Mouse (Mus musculus): ENCODE measurements at regions not wholly inside any gene's neighbourhood (a gene's known extent, or its start where the extent isn't known, plus 50 kb on each side); places are given as distances from the start of the nearest gene placed in this dataset.

GRCm38 (mm10) chr17:47221068-47221796, 147.5 kb upstream of the Mrps10 start:
- no peak overlapping the region for H3K4me3 ChIP-seq (ENCODE audit: low read length)
- H3K27ac ChIP-seq = no peak overlapping the region
- H3K36me3 ChIP-seq (ENCODE audit: insufficient read depth, low read length) = no peaks in the 10 kb centered on the region
- WGBS = 96% methylated on average over 14 of the region's 14 CpGs
- no peaks in the 10 kb centered on the region for H3K4me1 ChIP-seq (ENCODE audit: insufficient read depth, low read length)
- no peak for ATAC-seq
- H3K9ac ChIP-seq (replicated peaks; ENCODE audit: low read length) = no peak overlapping the region
- no peaks in the 10 kb centered on the region for H3K27me3 ChIP-seq (ENCODE audit: insufficient read depth, low read length)
- H3K4me2 ChIP-seq (ENCODE audit: low read depth, low read length) = no peak overlapping the region
- no peaks in the 10 kb centered on the region for H3K9me3 ChIP-seq (ENCODE audit: low read length)
- TF ChIP-seq CTCF (IDR thresholded peaks at IDR 0.05; ENCODE audit: low read depth) = no peak
- no peak for DNase-seq (ENCODE audit: low spot score)

- no peak overlapping the region for H3K9ac ChIP-seq (replicated peaks; ENCODE audit: low read length)
- no peak for ATAC-seq
Measured at GRCm38 (mm10) chr17:47219846-47220245, 148.8 kb upstream of the Mrps10 start.

GRCm38 (mm10) chr17:47216490-47216889, 152.2 kb upstream of the Mrps10 start:
- no peak for TF ChIP-seq CTCF (IDR thresholded peaks at IDR 0.05; ENCODE audit: low read depth)
- Histone ChIP-seq H3K9me3 (ENCODE audit: low read length) (no peaks in the 10 kb centered on the region), H3K9ac (replicated peaks; ENCODE audit: low read length) (no peak overlapping the region), H3K27me3 (ENCODE audit: insufficient read depth, low read length) (no peaks in the 10 kb centered on the region), H3K4me3 (ENCODE audit: low read length) (no peak overlapping the region), H3K4me2 (ENCODE audit: low read depth, low read length) (no peak overlapping the region), H3K4me1 (ENCODE audit: insufficient read depth, low read length) (no peaks in the 10 kb centered on the region), H3K36me3 (ENCODE audit: insufficient read depth, low read length) (no peaks in the 10 kb centered on the region), H3K27ac (no peak overlapping the region)
- WGBS = 97% methylated on average over 3 of the region's 3 CpGs
- ATAC-seq (no peak), DNase-seq (ENCODE audit: low spot score) (no peak)

More at GRCm38 (mm10) chr17:47219846-47220245, 148.8 kb upstream of the Mrps10 start:
- Histone ChIP-seq H3K9me3 (ENCODE audit: low read length) (no peaks in the 10 kb centered on the region), H3K4me2 (ENCODE audit: low read depth, low read length) (no peak overlapping the region), H3K36me3 (ENCODE audit: insufficient read depth, low read length) (no peaks in the 10 kb centered on the region), H3K4me3 (ENCODE audit: low read length) (no peak overlapping the region), H3K27ac (no peak overlapping the region), H3K4me1 (ENCODE audit: insufficient read depth, low read length) (no peaks in the 10 kb centered on the region), H3K27me3 (ENCODE audit: insufficient read depth, low read length) (no peaks in the 10 kb centered on the region)
- no peak for TF ChIP-seq CTCF (IDR thresholded peaks at IDR 0.05; ENCODE audit: low read depth)
- WGBS = 88% methylated on average over 2 of the region's 2 CpGs
- no peak for DNase-seq (ENCODE audit: low spot score)

- WGBS = 94% methylated on average over 2 of the region's 2 CpGs
- Histone ChIP-seq H3K9me3 (ENCODE audit: low read length) (no peaks in the 10 kb centered on the region), H3K4me1 (ENCODE audit: insufficient read depth, low read length) (no peaks in the 10 kb centered on the region), H3K4me2 (ENCODE audit: low read depth, low read length) (no peak overlapping the region), H3K36me3 (ENCODE audit: insufficient read depth, low read length) (no peaks in the 10 kb centered on the region), H3K27me3 (ENCODE audit: insufficient read depth, low read length) (no peaks in the 10 kb centered on the region), H3K9ac (replicated peaks; ENCODE audit: low read length) (no peak overlapping the region), H3K27ac (no peak overlapping the region), H3K4me3 (ENCODE audit: low read length) (no peak overlapping the region)
- no peak for TF ChIP-seq CTCF (IDR thresholded peaks at IDR 0.05; ENCODE audit: low read depth)
- DNase-seq (ENCODE audit: low spot score) (no peak), ATAC-seq (no peak)
Measured at GRCm38 (mm10) chr17:47215841-47216240, 152.8 kb upstream of the Mrps10 start.

- Histone ChIP-seq H3K27me3 (ENCODE audit: insufficient read depth, low read length) (no peaks in the 10 kb centered on the region), H3K4me1 (ENCODE audit: insufficient read depth, low read length) (no peaks in the 10 kb centered on the region), H3K27ac (no peak overlapping the region), H3K9ac (replicated peaks; ENCODE audit: low read length) (no peak overlapping the region), H3K4me3 (ENCODE audit: low read length) (no peak overlapping the region), H3K4me2 (ENCODE audit: low read depth, low read length) (no peak overlapping the region), H3K36me3 (ENCODE audit: insufficient read depth, low read length) (no peaks in the 10 kb centered on the region), H3K9me3 (ENCODE audit: low read length) (no peaks in the 10 kb centered on the region)
- DNase-seq (ENCODE audit: low spot score) (no peak), ATAC-seq (no peak)
- TF ChIP-seq CTCF (IDR thresholded peaks at IDR 0.05; ENCODE audit: low read depth) = no peak
- WGBS = 91% methylated on average over 8 of the region's 8 CpGs
Measured at GRCm38 (mm10) chr17:47214111-47214510, 154.6 kb upstream of the Mrps10 start.

GRCm38 (mm10) chr17:47210441-47211196, 158.1 kb upstream of the Mrps10 start:
- DNase-seq (ENCODE audit: low spot score) = no peak
- Histone ChIP-seq H3K4me2 (ENCODE audit: low read depth, low read length) (no peak overlapping the region), H3K36me3 (ENCODE audit: insufficient read depth, low read length) (no peaks in the 10 kb centered on the region), H3K4me3 (ENCODE audit: low read length) (no peak overlapping the region), H3K27me3 (ENCODE audit: insufficient read depth, low read length) (no peaks in the 10 kb centered on the region), H3K27ac (no peak overlapping the region), H3K9ac (replicated peaks; ENCODE audit: low read length) (no peak overlapping the region), H3K9me3 (ENCODE audit: low read length) (no peaks in the 10 kb centered on the region), H3K4me1 (ENCODE audit: insufficient read depth, low read length) (no peaks in the 10 kb centered on the region)
- no peak for TF ChIP-seq CTCF (IDR thresholded peaks at IDR 0.05; ENCODE audit: low read depth)
- WGBS = 83% methylated on average over 22 of the region's 22 CpGs
- no peak for ATAC-seq

Data from hindbrain, postnatal 0 days (tissue).